Mouse (Mus musculus) midbrain, postnatal 0 days (tissue): Measurements from ENCODE around the gene Otub2. TPM values are rescaled to one million over a fixed set of nuclear protein-coding genes. Genes with fewer than 3 reads are reported as not detected.

Source experiments
- ATAC-seq: fragments of 200-750 bp; cut with Nextera tagmentation; 2 replicates; pipeline ENCODE4 v1.8.0; 2017; ENCODE audit warnings: moderate number of reproducible peaks, mild to moderate bottlenecking, moderate TSS enrichment, moderate library complexity; ENCODE audit not compliant: low FRiP score
- DNase-seq: peaks from one replicate; pipeline ENCODE4 v3.0.0-alpha.2; 2015; ENCODE audit warnings: low spot score
- H3K27ac ChIP-seq: fragments of 300-500 bp; sonication (generic); 2 replicates; pipeline ENCODE4 v1.5.1; 2014; ENCODE audit warnings: low read depth, mild to moderate bottlenecking, low read length, mixed read lengths
- H3K27me3 ChIP-seq: fragments of 300-500 bp; sonication (generic); 2 replicates; pipeline ENCODE4 v1.6.1; 2014; ENCODE audit warnings: low read length, control low read depth, mixed read lengths; ENCODE audit not compliant: insufficient read depth
- H3K36me3 ChIP-seq: fragments of 300-500 bp; sonication (generic); 2 replicates; pipeline ENCODE4 v1.6.1; 2014; ENCODE audit warnings: low read length, control low read depth, mixed read lengths; ENCODE audit not compliant: insufficient read depth
- H3K4me1 ChIP-seq: fragments of 300-500 bp; sonication (generic); 2 replicates; pipeline ENCODE4 v1.6.1; 2014; ENCODE audit warnings: mild to moderate bottlenecking, control low read depth, antibody characterized with exemption, low read length, mixed read lengths; ENCODE audit not compliant: insufficient read depth
- H3K4me2 ChIP-seq: fragments of 300-500 bp; sonication (generic); 2 replicates; pipeline ENCODE4 v1.6.1; 2014; ENCODE audit warnings: low read depth, mild to moderate bottlenecking, low read length, mixed read lengths; ENCODE audit not compliant: poor library complexity, severe bottlenecking
- H3K4me3 ChIP-seq: fragments of 300-500 bp; sonication (generic); 2 replicates; pipeline ENCODE4 v1.5.1; 2014; ENCODE audit warnings: low read depth, mild to moderate bottlenecking, low read length, moderate library complexity
- H3K9ac ChIP-seq: fragments of 300-500 bp; sonication (generic); replicated peaks from 2 replicates; pipeline ENCODE4 v1.6.1; 2014; ENCODE audit warnings: mild to moderate bottlenecking, low read length, moderate library complexity, mixed read lengths; ENCODE audit not compliant: poor library complexity, severe bottlenecking
- H3K9me3 ChIP-seq: fragments of 300-500 bp; sonication (generic); 2 replicates; pipeline ENCODE4 v1.6.1; 2016; ENCODE audit warnings: low read length, control low read depth
- CTCF ChIP-seq: IDR thresholded peaks from 2 replicates; pipeline ENCODE4 v1.5.1; 2016; ENCODE audit warnings: antibody characterized with exemption, mild to moderate bottlenecking
- WGBS: fragments of 180-500 bp; shearing (Covaris S2); extraction: QIAGEN DNeasy Blood & Tissue Kit; methylation state at CpG from one replicate; pipeline ENCODE4 v1.1.7; 2014; 5-methylcytosine and 5-hydroxymethylcytosine counted together
- polyA plus RNA-seq: library from polyadenylated mRNA; unstranded; fragments of >200 nt; fragmentation: Nextera tagmentation; extraction: Ambion mirVana; gene quantifications from 2 replicates; pipeline ENCODE4 v1.2.1, GENCODE M21; 2015
- total RNA-seq: library from RNA; depleted of rRNA; stranded (reverse); fragments of >200 nt; gene quantifications from 2 replicates; pipeline ENCODE4 v1.2.3, GENCODE M21; 2014

Otub2 gene
- total and polyA plus RNA-seq, 2 experiments from 2014 or later: 20.6 to 29.6 TPM

- no peak overlapping the region for H3K9ac ChIP-seq
- H3K27ac ChIP-seq: no peak overlapping the region
- peak; percentile 98 for TF ChIP-seq CTCF
- H3K9me3 ChIP-seq: no peaks in the 10 kb centered on the region
- no peaks in the 10 kb centered on the region for H3K36me3 ChIP-seq
- no peaks in the 10 kb centered on the region for H3K27me3 ChIP-seq
- peak; percentile 39; the same call in 1 of the 2 replicates for ATAC-seq
- peak; percentile 85 for DNase-seq
- no peak overlapping the region for H3K4me3 ChIP-seq
- H3K4me2 ChIP-seq: no peak overlapping the region
- WGBS: 3% methylated on average over 3 of the region's 3 CpGs
- H3K4me1 ChIP-seq: no peaks in the 10 kb centered on the region
Observed at GRCm38 (mm10) chr12:103348506-103348905, 40.0 kb upstream of the Otub2 start.

GRCm38 (mm10) chr12:103352735-103353134, 35.7 kb upstream of the Otub2 start:
- Histone ChIP-seq H3K9me3 (no peaks in the 10 kb centered on the region), H3K4me3 (no peak overlapping the region), H3K9ac (no peak overlapping the region), H3K4me2 (no peak overlapping the region), H3K4me1 (no peaks in the 10 kb centered on the region), H3K36me3 (no peaks in the 10 kb centered on the region), H3K27me3 (no peaks in the 10 kb centered on the region), H3K27ac (no peak overlapping the region)
- WGBS: 93% methylated on average over 6 of the region's 6 CpGs
- DNase-seq (no peak), ATAC-seq (no peak)
- TF ChIP-seq CTCF: no peak

GRCm38 (mm10) chr12:103353538-103353937, 34.9 kb upstream of the Otub2 start:
- TF ChIP-seq CTCF: peak; percentile 56
- Histone ChIP-seq H3K27ac (no peak overlapping the region), H3K9ac (no peak overlapping the region), H3K9me3 (no peaks in the 10 kb centered on the region), H3K27me3 (no peaks in the 10 kb centered on the region), H3K36me3 (no peaks in the 10 kb centered on the region), H3K4me1 (no peaks in the 10 kb centered on the region), H3K4me3 (no peak overlapping the region), H3K4me2 (no peak overlapping the region)
- DNase-seq: peak; percentile 79
- 9% methylated on average over 5 of the region's 5 CpGs for WGBS
- peak; percentile 58 for ATAC-seq

GRCm38 (mm10) chr12:103355746-103356414, 32.6 kb upstream of the Otub2 start, which contains the start of gene Asb2:
Gene Asb2 (minus strand): TSS chr12:103356001.
- H3K4me2 ChIP-seq: no peak within 1 kb of the TSS
- ATAC-seq (no peak), DNase-seq (no peak)
- H3K4me1 ChIP-seq: no peaks in the 10 kb centered on the region
- H3K36me3 ChIP-seq: no peaks in the 10 kb centered on the region
- TF ChIP-seq CTCF: no peak
- 68% methylated on average over 14 of the region's 14 CpGs for WGBS
- no peaks in the 10 kb centered on the region for H3K27me3 ChIP-seq
- H3K27ac ChIP-seq: no peak within 1 kb of the TSS
- H3K9me3 ChIP-seq: no peaks in the 10 kb centered on the region
- H3K4me3 ChIP-seq: no peak within 1 kb of the TSS
- no peak within 1 kb of the TSS for H3K9ac ChIP-seq

- Histone ChIP-seq H3K9ac (no peak overlapping the region), H3K4me3 (no peak overlapping the region), H3K27ac (no peak overlapping the region), H3K27me3 (no peaks in the 10 kb centered on the region), H3K9me3 (no peaks in the 10 kb centered on the region), H3K36me3 (no peaks in the 10 kb centered on the region), H3K4me1 (no peaks in the 10 kb centered on the region), H3K4me2 (no peak overlapping the region)
- TF ChIP-seq CTCF: no peak
- no peak for ATAC-seq
- DNase-seq: no peak
- WGBS: 89% methylated on average over 4 of the region's 4 CpGs
Observed at GRCm38 (mm10) chr12:103356415-103356748, 32.1 kb upstream of the Otub2 start.

- no peak for TF ChIP-seq CTCF
- no peak for ATAC-seq
- H3K4me1 ChIP-seq: no peaks in the 10 kb centered on the region
- no peak for DNase-seq
- no peaks in the 10 kb centered on the region for H3K9me3 ChIP-seq
- H3K4me3 ChIP-seq: no peak overlapping the region
- no peak overlapping the region for H3K4me2 ChIP-seq
- no peaks in the 10 kb centered on the region for H3K27me3 ChIP-seq
- 75% methylated on average over 8 of the region's 8 CpGs for WGBS
- H3K36me3 ChIP-seq: no peaks in the 10 kb centered on the region
- H3K9ac ChIP-seq: no peak overlapping the region
- no peak overlapping the region for H3K27ac ChIP-seq
Observed at GRCm38 (mm10) chr12:103358216-103358615, 30.3 kb upstream of the Otub2 start.
